ENCODE assay signal across 8 mouse cellular contexts in genomic region chr4:94669718-94670117, GRCm38 (mm10). TPM values are rescaled to one million over a fixed set of nuclear protein-coding genes. Genes with fewer than 3 reads are reported as not detected.
DNase-seq lines count a peak whose midpoint lies in the region; ATAC-seq and TF ChIP-seq lines count a peak whose summit lies in the region.

No protein-coding gene starts in this region.

- H3K4me3 ChIP-seq in lung, embryonic 14.5 days (ENCODE audit: low read depth, low read length), result no peak overlapping the region

- ATAC-seq in hematopoietic stem cell, adult 5-6 weeks (replicated peaks in 1 of 2; ENCODE audit: insufficient read depth in 1 of 2, low FRiP score in 2 of 2, low TSS enrichment in 1 of 2, low read depth in 1 of 2, poor library complexity in 2 of 2, severe bottlenecking in 2 of 2), result peak; percentile 83 to 84
- peak; percentile 63; the same call in 1 of the 2 replicates for ATAC-seq in lung, embryonic 14.5 days (ENCODE audit: insufficient read depth)

- no peaks in the 10 kb centered on the region for H3K36me3 ChIP-seq in lung, embryonic 14.5 days (ENCODE audit: insufficient read depth)

- peak; percentile 75 for TF ChIP-seq CTCF in lung, embryonic 14.5 days (IDR thresholded peaks at IDR 0.05; ENCODE audit: low read depth)

- H3K9ac ChIP-seq in lung, embryonic 14.5 days, result no peak overlapping the region

- 43% methylated on average over 1 of the region's 1 CpGs for WGBS in lung, embryonic 14.5 days

- DNase-seq in cerebellum, postnatal 14 days, result peak; percentile 3 to 20
- DNase-seq in cerebellum, adult 8-10 months, result no peak
- DNase-seq in ovary, postnatal 14 days (ENCODE audit: low spot score), result peak; percentile 15
- DNase-seq in ovary, postnatal 36 days (ENCODE audit: low spot score), result no peak
- peak; percentile 80 for DNase-seq in lung, embryonic 14.5 days
- DNase-seq in spleen, postnatal 10 days (ENCODE audit: low spot score in 2 of 2), result no peak
- DNase-seq in right cerebral cortex, postnatal 14 days, result no peak

- no peaks in the 10 kb centered on the region for H3K4me1 ChIP-seq in lung, embryonic 14.5 days (ENCODE audit: insufficient read depth)

- no peak overlapping the region for H3K27ac ChIP-seq in lung, embryonic 14.5 days (ENCODE audit: low read depth)

- H3K9me3 ChIP-seq in lung, embryonic 14.5 days (ENCODE audit: low read depth, low read length), result no peaks in the 10 kb centered on the region

- no peaks in the 10 kb centered on the region for H3K27me3 ChIP-seq in lung, embryonic 14.5 days (ENCODE audit: insufficient read depth, low read length)

- H3K4me2 ChIP-seq in lung, embryonic 14.5 days, result no peak overlapping the region

RNA-seq across cellular contexts. Expression of gene Lrrc19, which starts 19.8 kb away (rescaled TPM):
- not detected in 2 replicates for total RNA-seq in hematopoietic stem cell, adult 5-6 weeks (2017)
- 0.64 and 0.85 TPM in 2 replicates for polyA plus RNA-seq in lung, embryonic 14.5 days (2014; fragmentation: Nextera tagmentation; extraction: Ambion mirVana)

RNA-seq across cellular contexts. Expression of gene Ift74, which starts 55.4 kb away (rescaled TPM):
- 35.6 and 35.8 TPM in 2 replicates for total RNA-seq in hematopoietic stem cell, adult 5-6 weeks (2017)
- polyA plus RNA-seq in lung, embryonic 14.5 days (2014; fragmentation: Nextera tagmentation; extraction: Ambion mirVana), result 33.1 and 34.1 TPM in 2 replicates

Comparison
In these comparisons a context has a peak if more than half of its experiments do, and no peak if none do; other contexts are left out.
1. DNase-seq: peak in cerebellum, postnatal 14 days (2 of 2), ovary, postnatal 14 days (single experiment) and lung, embryonic 14.5 days (single experiment); none in cerebellum, adult 8-10 months (single experiment), ovary, postnatal 36 days (single experiment), spleen, postnatal 10 days (0 of 2) and right cerebral cortex, postnatal 14 days (single experiment).